Mouse (Mus musculus) heart, postnatal 10 days (tissue): ENCODE results near the gene Whrn. TPM values are rescaled to one million over a fixed set of nuclear protein-coding genes. Genes with fewer than 3 reads are reported as not detected.

Source experiments
- DNase-seq, 2 experiments: peaks; one replicate each; pipeline ENCODE4 v3.0.0; 2021
- intact Hi-C: fragments of 180-260 bp; cut with DNase I; formaldehyde crosslinking; loops from one replicate; pipeline ENCODE4 v1.15.1; 2025
- total RNA-seq, 2 experiments: library from RNA; stranded (reverse); gene quantifications; 2 replicates each; pipeline ENCODE4 v1.2.3; 2021

Whrn gene
- total RNA-seq, 2 experiments from 2014 or later, result 10.0 to 11.0 TPM

GRCm38 (mm10) chr4:63411222-63411621, 84.6 kb downstream of the Whrn start:
- intact Hi-C loops, result no loop called here
- peak; percentile 48 to 56 for DNase-seq

- intact Hi-C loops, result no loop called here
- DNase-seq, result peak; percentile 95 to 96
These were observed 85.2 kb downstream of the Whrn start for GRCm38 (mm10) chr4:63410583-63410934.

- peak; percentile 82 to 84 for DNase-seq
- intact Hi-C loops, result loop anchor here (2.0 kb wide), 1 partner anchor 41 kb away; no protein-coding TSS in a partner anchor
These were observed 85.7 kb downstream of the Whrn start for GRCm38 (mm10) chr4:63409908-63410582.

- DNase-seq, result peak; percentile 52 to 66
- intact Hi-C loops, result loop anchor here (2.0 kb wide), 1 partner anchor 41 kb away; no protein-coding TSS in a partner anchor
These were observed 86.4 kb downstream of the Whrn start for GRCm38 (mm10) chr4:63409317-63409907.

GRCm38 (mm10) chr4:63408649-63409048, 87.1 kb downstream of the Whrn start:
- peak; percentile 79 for DNase-seq
- intact Hi-C loops, result loop anchor here (2.0 kb wide), 1 partner anchor 40 kb away; no protein-coding TSS in a partner anchor

- intact Hi-C loops, result loop anchor here (2.0 kb wide), 1 partner anchor 39 kb away; no protein-coding TSS in a partner anchor
- DNase-seq, result peak; percentile 27 to 48
These were observed 87.5 kb downstream of the Whrn start for GRCm38 (mm10) chr4:63408247-63408646.

GRCm38 (mm10) chr4:63405683-63406082, 90.1 kb downstream of the Whrn start:
- no peak for DNase-seq
- intact Hi-C loops, result no loop called here

- peak in 1 of 2 experiments; percentile 16 for DNase-seq
- intact Hi-C loops, result no loop called here
These were observed 90.7 kb downstream of the Whrn start for GRCm38 (mm10) chr4:63405051-63405450.

- DNase-seq, result peak in 1 of 2 experiments; percentile 28
- intact Hi-C loops, result no loop called here
These were observed 91.6 kb downstream of the Whrn start for GRCm38 (mm10) chr4:63404205-63404604.

- DNase-seq, result peak; percentile 93 to 94
- intact Hi-C loops, result no loop called here
These were observed 92.5 kb downstream of the Whrn start, which contains the start of gene Akna for GRCm38 (mm10) chr4:63403040-63403959. TSS of gene Akna (minus strand) at chr4:63403354.

GRCm38 (mm10) chr4:63402558-63402957, 93.2 kb downstream of the Whrn start:
- DNase-seq, result no peak
- intact Hi-C loops, result no loop called here

GRCm38 (mm10) chr4:63402056-63402455, 93.7 kb downstream of the Whrn start:
- DNase-seq, result no peak
- intact Hi-C loops, result no loop called here

- DNase-seq, result peak in 1 of 2 experiments; percentile 19
- intact Hi-C loops, result no loop called here
These were observed 94.2 kb downstream of the Whrn start for GRCm38 (mm10) chr4:63401620-63402019.

GRCm38 (mm10) chr4:63400541-63401306, 95.1 kb downstream of the Whrn start:
- no peak for DNase-seq
- intact Hi-C loops, result no loop called here

GRCm38 (mm10) chr4:63399691-63400270, 96.0 kb downstream of the Whrn start:
- peak; percentile 54 to 59 for DNase-seq
- intact Hi-C loops, result no loop called here

GRCm38 (mm10) chr4:63398854-63399609, 96.8 kb downstream of the Whrn start:
- intact Hi-C loops, result no loop called here
- peak; percentile 60 to 63 for DNase-seq

- intact Hi-C loops, result no loop called here
- DNase-seq, result no peak
These were observed 97.7 kb downstream of the Whrn start for GRCm38 (mm10) chr4:63397981-63398537.

GRCm38 (mm10) chr4:63391322-63391721, 104.5 kb downstream of the Whrn start:
- intact Hi-C loops, result no loop called here
- no peak for DNase-seq
